Mouse (Mus musculus) embryo, embryonic 11.5 days (tissue): ENCODE results near the gene Cmah.
"Not testable (repeated sequence)": the region's sequence is repeated elsewhere in the genome, so short reads cannot be mapped to it uniquely, and the experiment has no call there.

ENCODE experiments used
- DNase-seq: peaks from one replicate; pipeline ENCODE4 v3.0.0-alpha.2; 2012; ENCODE audit warnings: low read depth, low spot score

Cmah gene

DNA sequence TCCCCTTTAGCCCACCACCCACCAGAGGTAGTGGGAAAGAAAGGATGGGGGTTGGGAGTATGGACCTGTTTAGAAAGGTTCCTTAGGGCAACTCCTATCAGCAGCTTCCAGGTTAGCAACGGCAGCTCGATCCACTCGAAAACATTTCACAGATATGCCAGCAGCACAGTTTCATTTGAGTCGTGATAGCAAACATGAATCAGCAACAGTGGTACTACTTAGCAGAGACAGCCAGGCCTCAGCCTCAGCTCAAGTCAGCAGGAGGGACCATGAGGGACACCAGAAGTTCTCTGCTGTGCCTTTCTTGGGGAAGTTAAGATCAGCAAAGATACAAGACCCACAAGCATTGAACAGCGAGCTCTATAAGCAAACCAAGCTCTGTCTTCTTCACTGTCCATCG, 13.3 kb downstream of the Cmah start:
- no peak for DNase-seq

DNA sequence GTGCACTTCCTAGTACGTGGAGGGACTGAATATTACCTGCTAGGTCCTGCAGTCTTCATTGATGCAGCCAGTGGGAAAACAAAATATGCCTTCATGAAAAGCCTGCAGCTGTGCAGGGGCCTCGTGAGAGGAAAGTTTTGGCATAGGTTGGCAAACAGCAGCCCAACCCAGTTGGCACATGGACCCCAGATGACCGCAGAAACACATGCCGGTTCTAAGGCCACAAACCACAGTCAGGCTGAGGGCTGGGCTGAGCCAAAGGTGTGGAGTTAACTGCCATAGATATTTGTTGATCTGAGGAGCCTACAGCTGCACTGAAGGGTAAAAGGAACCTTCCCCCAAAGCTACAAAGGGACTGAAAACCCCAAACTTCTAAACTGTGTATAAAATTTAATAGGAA, 14.9 kb downstream of the Cmah start:
- no peak for DNase-seq

DNA sequence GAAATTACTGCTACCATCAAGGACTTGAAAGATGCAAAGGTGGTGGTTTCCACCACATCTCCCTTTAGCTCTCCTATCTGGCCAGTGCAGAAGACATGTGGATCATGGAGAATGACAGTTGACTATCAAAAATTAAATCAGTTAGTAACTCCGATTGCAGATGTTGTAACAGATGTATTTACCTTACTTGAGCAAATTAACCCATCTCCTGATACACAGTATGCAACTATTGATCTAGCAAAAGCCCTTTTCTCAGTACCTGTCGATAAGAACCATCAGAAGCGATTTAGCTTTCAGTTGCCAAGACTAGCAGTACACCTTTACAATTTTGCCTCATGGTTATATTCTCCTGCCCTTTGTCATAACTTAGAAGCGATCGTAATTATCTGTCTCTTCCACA, 25.8 kb downstream of the Cmah start:
- DNase-seq = no peak

DNA sequence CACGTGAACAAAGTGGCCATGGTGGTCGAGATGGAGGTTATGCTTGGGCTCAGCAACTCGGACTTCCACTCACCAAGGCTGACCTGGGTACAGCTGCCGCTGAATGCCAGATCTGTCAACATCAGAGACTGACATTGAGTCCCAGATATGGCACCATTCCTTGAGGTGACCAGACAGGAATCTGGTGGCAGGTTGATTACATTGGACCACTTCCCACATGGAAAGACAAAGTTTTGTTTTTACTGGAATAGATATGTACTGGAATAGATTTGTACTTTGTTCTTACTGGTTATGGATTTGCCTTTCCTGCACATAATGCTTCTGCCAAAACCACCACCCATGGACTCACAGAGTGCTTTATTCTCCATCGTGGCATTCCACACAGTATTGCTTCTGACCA, 27.5 kb downstream of the Cmah start:
- DNase-seq = no peak

DNA sequence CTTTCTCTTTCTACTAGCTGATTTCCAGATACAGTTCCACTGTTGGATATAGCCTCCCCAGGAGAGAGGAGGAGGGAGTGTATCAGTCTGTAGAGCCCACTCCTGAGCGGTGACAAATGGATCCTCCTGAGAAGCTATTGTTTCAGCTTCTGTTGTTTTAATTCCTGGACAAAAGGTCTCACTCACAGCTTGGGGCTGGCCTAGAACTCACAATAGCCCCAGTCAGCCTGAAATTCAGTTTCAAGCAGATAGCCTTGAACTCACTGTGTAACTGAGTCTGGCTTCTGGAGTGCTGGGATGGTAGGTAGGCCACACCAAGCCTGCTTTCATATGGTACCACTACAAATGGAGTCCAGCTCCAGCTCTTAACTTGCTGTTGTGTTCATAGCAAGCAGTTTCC, 32.0 kb downstream of the Cmah start:
- DNase-seq = no peak

DNA sequence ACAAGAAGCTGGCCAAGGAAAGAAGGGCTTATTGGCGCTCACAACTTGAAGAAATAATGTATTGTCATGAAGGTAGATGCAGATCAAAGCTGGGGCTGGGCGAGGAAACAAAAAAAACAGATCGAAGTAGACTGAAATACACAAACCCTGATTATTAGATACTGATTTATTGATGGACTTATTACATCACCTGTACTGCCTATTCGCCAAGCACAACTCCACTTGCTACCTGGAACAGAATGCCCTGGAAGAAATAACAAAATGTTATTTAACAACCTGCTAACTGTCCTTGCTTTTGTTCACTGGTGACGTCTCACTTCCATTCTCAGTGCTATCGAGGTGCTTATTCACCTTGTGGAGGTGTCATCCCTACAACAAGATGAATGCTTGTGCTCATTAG, 38.0 kb downstream of the Cmah start:
- no peak for DNase-seq

DNA sequence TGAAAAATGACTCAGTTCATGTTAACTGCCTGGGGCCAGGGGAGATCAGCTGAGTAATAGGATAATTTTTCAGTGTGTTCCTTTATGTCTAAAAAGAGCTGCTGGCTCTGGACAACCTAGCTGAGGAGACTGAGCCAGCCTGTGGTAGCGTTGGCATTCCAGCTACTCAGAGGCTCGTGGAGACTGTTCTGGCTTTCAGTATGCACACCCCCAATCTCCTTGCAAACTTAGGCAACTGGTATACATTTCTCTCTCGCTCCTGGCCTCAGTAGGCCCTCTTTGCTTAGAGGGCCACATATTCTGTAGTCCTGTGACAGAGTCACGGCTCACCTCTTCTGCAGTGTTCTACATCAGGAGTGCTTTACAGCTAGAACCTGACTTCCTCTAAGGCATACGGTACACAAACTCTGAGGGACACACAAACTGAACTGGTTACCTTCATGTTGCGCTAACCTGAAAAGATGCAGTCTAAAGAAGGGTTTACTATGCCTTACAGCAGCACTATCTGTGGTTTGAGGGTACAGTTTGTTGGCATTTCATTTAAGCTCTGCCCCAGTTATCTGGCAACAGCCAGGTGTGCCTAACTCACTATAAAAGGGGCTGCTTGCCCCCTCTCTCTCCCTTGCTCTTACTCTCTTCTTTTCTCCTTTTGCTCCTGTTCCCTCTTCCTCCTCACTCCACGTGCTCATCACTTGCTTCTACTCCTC, 45.8 kb downstream of the Cmah start:
- no peak for DNase-seq

DNA sequence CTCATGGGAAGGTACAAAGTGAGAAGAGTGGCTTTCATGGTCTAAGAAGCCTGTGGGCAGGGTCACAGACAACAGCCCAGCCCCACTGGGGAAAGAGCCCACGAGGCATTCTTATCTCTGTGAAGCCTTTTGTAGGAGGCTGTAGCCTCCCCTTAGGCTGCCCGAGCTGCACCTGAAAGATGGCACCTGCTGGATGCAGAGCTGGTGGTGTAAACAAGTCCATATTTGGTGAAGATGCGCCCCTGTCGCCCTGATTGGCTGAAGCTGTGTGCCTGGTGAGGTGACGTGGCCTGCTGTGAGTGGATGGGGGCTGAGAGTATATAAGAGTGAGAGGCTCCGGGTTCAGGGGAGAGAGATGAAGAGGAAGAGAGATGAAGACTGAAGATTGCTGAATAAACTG, 47.4 kb downstream of the Cmah start:
- not testable (repeated sequence) for DNase-seq

DNA sequence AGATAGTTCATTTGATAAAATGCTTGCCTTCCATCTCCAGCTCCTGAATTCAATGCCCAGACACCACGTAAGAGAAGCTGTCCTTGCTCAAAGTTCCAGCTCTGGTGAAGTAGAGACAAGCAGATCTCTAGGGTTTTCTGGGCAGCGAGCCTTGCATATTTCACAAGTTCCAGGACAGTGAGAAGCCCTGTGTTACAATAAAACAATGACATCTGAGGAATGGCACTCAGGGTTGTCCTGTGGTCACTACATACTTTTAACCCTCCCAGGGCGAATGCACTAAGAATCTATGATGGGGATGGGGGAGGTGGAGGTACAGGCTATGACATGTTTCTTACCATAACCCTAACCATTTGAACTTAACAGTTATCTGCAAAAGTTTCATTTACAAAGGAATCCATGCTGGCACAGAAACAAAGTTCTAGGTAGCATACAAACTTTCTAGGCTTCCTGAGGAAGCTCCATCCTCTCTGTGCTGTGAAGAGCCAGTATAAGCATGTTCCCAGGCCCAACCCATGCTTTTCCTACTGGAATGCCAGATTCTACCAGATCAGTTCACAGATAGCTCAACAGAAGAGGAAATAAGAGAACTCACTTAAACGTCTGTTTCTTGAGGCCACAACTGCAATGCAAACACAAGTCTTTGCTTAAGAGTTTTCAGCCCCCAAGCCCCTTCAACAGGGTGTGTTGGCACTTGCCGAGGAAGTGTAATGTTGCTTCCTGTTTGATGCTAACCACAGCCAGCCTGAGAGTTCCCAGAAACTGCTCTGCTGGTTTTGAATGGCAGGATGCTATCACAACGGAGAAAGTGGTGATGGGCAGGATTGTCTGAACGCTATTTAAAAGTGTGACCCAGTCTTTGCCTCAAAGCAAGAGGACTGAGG, 48.4 kb downstream of the Cmah start:
- no peak for DNase-seq

DNA sequence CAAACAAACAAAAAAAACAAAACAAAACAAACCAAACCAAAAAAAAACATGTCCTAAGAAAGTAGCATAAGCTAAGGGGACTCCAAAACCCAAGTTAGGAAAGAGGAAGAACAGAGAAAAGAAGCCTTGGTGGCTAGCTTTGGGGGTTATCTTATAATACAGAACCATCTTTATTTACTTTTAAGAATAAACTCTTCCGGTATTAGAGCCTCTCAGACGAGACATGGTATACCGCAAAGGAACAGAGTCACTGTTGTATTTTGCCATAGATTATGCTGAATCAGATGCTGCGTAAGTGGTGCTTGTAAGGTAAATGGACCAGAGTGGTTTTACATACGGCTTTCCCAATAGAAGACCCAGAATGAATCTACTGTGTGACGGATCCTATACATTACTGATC, 53.5 kb downstream of the Cmah start:
- DNase-seq = no peak

DNA sequence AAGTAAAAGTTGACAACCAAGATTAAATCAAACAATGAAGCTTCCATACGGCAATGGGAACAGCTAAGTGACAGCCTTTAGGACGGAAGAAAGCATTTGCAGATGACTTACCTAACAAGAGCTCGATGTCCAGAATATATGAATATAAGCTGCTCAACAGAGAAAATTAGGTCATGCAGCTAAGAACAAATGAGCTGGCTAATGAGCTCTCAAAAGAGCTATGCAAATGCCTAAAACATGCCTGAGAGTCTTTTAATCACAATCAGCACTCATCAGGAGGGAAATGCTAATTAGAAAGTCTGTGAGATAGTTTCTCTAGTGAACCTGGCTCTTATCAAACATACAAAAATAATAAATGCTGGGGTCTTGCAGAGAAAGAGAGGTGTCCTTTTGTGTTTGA, 56.7 kb downstream of the Cmah start:
- no peak for DNase-seq

DNA sequence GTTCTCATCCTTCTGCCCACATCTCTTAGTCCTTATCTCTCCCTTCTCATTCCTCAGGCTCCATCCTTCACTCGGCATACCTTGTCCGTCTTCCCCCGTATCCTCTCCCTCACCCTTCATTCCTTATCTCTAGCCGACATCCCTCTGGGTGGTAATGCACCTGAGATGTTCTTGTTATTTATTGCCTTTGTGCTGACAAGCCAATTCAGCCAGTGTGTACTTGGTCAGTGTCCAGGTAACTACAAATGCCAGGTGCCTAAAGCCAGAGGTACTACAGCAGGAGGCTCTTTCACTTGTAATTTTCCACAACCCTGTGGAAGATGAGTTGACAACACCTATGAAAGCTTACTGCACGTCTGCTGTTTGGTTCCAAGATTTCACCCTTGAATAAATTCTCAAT, 64.7 kb downstream of the Cmah start:
- DNase-seq = no peak

DNA sequence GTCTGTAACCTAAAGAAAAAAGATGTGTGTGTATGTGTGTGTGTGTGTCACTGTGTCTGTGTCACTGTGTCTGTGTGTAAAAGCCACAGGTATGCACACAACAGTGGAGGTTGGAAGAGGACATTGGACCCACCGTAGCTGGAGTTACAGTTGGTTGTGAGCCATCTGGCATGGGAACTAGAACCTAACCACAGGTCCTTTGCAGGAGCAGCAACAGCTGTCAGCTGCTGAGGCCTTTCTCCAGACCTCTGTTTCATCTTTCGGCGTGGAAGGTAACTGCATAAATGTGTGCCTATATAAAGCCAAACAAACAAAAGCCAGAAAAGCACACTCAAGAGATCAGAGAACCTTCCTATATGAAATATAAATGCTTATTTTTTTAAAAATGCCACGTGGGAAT, 65.5 kb downstream of the Cmah start:
- DNase-seq = no peak

DNA sequence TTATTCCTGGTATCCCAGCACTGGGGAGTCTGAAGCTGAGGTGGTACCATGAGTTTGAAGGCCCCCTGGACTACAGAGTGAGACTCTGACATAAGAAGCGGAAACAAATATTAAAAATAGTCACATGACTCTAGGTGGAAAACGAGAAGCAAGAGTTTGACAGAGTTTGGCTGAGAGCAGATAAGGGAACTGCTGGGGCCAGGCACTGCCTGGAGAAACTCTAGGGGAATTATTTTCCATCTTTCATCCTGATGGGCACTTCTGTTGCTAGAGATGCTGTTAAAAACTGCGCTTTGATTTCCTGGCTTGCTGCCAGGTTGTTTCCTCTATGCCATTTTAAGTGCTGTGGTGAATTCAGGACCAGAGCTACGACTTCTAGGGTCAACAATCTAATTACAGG, 65.9 kb downstream of the Cmah start:
- DNase-seq = no peak

DNA sequence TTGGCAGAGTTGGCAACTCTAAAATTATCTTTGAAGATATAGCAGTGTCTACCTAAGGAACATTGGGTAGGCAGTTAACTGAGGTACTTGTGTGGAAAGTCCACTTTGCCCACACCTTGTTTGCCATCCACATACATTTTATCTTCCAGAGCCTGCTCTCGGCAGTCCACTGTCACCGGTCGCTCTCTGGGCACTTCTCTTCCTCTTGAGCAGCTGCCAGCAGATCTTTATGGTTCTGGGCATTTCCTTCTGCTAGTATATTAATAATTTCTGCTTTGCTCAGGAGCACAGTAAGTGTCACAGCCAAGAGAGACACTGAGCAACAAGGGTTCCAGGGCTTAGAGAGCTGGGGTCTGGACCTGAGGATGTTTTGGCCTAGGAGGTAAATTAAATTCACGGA, 68.6 kb downstream of the Cmah start:
- DNase-seq = no peak

DNA sequence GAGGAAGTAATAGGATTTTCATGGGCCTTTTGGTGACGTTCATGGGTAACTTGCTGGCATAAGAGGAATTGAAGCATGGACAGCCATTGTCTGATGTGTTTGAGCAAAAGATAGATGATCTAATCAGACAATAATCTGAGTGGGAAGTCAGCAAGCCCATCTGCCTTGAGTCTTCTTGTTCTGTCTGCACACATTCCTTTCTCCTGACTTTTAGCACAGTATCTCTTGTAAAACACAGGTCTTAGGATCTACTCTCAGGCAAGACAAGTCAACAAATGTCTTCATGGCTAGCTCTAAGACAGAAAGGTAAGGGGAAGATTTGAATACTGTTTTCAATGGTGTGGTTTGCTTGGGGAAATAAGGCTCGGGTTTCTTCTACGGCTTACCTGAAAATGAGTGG, 70.0 kb downstream of the Cmah start:
- DNase-seq = no peak

DNA sequence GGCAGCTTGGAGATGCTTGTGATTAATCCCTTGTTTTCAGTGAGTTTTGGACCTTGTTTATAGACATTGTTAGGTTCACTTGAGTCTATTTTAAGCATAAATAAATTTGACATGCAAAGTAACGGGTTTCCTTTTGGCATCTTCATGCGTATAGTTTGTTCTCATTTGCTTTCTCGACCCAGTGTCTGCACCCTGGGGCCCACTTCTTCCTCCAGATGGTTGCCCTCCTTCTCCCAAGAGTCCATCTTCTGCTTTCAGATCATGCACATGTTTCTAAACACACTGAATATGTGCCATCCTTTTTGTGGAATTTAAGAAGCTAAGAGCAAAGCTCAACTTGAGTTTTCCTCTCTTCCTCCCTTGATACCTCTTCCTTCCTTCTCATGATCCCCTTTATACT, 71.3 kb downstream of the Cmah start:
- no peak for DNase-seq

DNA sequence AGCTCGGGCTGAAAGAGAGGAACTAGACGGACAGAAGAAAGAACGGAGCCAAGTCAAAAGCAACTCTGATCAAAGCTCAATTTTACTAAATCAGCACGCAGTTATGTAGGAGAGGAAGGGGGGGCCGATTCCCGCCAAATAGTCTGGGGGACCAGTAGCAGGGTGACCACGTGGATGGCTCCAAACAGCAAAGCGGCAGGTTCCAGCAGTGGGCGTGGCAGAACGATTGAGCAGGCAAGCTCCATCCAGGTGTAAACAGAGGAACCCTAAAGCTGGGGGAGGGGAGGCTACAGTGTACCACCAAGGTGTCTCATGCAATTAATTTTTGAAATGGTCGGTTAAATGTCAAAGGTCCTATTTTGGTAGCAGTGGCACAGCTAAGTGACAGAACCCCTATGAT, 74.6 kb downstream of the Cmah start:
- not testable (repeated sequence) for DNase-seq

DNA sequence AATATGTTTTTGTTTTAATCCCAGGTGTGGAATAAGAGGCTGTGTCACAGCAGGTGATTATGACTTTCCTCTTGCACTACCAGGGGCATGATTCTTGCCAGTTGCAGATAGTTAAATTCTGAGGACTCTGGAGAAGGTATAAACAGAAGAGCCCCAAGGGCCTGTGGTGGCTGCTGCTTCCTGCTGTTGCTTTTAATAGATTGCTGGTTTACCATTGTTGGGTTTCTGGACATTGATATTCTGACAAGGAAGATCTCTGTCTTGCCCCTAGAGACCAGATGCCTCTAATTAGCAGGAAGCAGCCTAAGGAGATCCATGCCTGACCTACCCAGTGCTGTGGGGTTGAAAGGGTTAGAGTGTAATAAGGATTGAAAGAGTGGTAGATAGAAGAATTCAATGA, 75.8 kb downstream of the Cmah start:
- DNase-seq = no peak

DNA sequence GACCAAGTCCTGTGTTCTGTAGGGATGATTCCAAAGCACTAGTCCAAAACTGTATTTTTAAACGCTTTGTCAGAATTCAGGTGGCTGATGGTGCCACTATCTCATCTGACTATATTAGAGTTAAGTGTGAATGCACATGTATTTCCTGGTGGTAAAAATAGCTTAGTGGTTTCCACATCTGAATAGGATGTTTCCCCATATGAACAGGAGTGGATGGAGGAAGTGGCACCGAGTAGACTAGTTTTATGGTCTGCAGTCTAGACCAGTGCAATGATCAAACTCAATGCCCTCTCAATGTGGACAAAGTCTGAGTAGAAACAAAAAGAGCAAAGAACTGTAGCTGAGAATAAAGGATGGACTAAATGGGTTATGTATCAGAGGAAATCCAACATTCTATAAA, 79.6 kb downstream of the Cmah start:
- DNase-seq = no peak

DNA sequence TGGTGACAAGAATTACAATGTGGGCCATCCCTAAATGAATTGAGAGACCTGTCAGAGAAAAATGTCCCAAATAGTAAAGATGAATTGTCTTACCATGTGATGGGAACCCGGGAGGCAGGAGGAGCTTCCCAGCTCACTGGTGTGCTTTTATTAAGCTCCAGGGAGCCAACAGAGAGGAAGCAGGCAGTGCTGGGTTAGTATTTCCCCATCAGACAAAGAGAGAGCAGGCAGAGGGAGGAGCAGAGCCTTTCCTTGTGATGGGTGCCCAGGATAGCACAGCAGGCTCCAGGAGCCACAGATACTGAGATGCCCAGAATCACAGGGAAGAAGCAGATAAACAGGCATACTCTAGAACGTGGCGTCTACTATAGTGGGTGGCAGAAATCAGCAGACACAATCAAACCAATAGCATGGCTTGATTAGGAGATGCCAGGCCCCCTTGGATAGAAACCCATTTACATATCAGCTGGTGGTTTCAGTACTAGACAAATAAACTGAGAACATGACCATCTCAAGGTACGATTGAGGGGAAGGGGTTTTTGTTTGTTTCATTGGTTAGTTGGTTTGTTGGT, 87.5 kb downstream of the Cmah start:
- no peak for DNase-seq

DNA sequence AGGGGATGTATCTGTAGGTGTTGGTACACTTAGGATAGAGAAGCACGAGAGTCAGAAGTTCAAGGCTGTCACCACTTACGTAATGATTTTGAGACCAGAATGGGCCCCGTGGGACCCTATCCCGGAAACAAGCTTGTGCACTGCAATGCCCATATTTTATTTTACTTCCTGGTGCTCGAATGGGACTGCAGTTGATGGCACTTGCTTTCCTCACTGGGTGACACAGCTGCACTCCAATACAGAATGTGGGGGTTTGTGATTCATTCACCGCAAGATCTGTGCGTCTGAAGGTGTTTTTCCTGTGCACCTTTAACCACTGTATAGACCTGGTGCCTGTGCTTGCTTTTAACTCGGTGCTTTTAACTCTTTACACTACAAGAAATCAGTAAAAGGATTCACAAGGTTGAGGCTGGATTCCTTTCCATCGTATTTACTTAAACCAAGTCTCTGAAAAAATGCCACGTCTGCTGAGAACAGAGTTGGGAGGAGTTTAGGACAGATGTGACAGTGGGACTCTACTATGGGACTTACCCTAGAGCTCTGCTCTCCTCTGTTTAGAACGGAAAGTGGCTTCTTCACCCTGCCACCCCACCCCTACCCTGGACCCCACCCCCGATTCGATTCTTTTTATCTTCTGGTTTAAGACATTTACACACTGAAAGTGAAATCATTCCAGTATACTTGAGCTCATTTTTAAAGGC, 88.5 kb downstream of the Cmah start:
- no peak for DNase-seq
